Mouse (Mus musculus) layer of hippocampus, adult 9-11 months (tissue): ENCODE data around the gene Slc35e1.
A peak's percentile ranks its signal among the peaks of the same experiment; 100 is the strongest.

Experiments
- DNase-seq: peaks from one replicate; pipeline ENCODE4 v3.0.0; 2022

The Slc35e1 gene

GRCm38 (mm10) chr8:72491680-72492621 lies at the start of gene Slc35e1:
Gene Slc35e1 (minus strand): TSS chr8:72492614.
- DNase-seq, result no peak

- DNase-seq, result no peak
These were observed 46.8 kb upstream of the Slc35e1 start for GRCm38 (mm10) chr8:72539234-72539633.

DNA sequence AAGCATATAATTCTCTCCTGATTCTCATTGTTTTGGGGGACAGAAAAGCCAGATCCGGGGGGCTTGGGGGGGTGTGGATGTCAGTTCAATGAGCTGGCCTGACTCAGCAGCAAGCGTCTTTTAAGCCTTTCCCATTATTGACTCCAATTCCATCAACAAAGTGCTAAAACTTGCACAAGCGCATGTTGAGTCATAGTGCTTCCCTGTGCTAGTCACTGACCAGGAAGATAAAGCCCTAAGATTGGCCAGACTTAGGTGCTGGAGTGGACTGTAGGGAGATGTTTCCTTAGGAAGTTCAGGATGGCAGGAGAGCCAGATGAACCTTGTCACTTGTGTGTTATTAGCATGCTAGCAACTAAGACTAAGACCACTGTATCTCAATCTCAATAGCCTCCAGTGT lies 42.5 kb upstream of the Slc35e1 start:
- DNase-seq, result no peak

DNA sequence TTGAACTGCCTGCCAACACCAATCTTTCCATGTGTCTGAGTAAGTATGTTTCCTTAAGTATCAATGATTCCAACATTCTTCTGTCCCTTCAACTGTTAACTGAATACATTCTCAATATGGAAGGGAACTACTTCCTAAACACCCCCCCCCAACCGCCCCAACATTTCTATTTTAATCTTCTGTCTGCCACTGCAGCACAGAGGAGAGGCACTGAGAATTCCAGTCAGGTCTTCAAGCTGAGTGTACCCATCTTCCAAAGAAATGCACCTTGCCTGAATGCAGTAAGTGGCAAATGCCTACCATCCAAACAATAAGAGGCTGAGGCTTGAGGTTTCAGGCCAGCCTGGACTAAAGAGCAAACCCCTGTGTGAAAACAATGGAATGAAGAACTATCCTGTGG lies 39.7 kb upstream of the Slc35e1 start:
- DNase-seq, result no peak

GRCm38 (mm10) chr8:72521888-72522287 lies 29.5 kb upstream of the Slc35e1 start:
- DNase-seq, result no peak

- no peak for DNase-seq
These were observed 25.1 kb upstream of the Slc35e1 start for GRCm38 (mm10) chr8:72517421-72517988.

DNA sequence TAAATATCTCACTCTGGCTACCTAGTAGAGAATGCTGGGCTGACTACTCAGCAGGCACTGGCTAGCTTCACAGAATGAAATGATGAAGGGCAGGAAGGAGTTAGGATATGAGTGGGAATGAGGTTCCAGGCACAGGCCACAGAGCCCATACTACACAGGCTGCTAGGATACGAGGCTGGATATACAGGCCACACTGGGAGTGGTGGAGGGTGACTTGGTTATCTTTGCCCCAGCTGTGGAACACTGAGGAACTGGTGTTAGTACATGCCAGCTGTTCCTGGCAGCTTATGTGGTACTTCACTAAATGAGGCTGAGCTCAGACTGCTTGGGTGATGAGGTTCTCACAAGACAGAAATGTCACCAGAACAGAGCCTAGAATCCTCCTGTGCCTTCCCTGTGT lies 20.7 kb upstream of the Slc35e1 start:
- no peak for DNase-seq

GRCm38 (mm10) chr8:72512648-72513047 lies 20.2 kb upstream of the Slc35e1 start:
- no peak for DNase-seq

DNA sequence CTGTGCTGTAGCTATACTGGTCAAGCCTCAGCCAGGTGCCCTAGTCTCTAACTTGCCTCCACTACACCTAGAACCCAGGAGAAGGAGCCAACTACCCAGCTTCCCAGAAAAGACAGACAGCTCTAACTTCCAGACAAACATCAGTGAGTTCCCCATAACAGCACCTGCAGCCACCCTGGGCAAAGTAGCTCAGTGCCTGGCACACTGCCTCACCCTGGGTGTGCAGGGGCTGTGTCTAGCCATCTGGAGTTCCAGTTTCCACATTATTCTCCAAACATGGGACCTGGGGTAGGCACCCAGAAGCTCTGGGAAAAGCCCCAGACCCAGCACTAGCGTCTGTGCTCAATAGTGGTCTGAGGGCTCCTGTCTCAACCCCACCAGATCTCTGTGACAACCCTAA lies 15.1 kb upstream of the Slc35e1 start:
- DNase-seq, result no peak

DNA sequence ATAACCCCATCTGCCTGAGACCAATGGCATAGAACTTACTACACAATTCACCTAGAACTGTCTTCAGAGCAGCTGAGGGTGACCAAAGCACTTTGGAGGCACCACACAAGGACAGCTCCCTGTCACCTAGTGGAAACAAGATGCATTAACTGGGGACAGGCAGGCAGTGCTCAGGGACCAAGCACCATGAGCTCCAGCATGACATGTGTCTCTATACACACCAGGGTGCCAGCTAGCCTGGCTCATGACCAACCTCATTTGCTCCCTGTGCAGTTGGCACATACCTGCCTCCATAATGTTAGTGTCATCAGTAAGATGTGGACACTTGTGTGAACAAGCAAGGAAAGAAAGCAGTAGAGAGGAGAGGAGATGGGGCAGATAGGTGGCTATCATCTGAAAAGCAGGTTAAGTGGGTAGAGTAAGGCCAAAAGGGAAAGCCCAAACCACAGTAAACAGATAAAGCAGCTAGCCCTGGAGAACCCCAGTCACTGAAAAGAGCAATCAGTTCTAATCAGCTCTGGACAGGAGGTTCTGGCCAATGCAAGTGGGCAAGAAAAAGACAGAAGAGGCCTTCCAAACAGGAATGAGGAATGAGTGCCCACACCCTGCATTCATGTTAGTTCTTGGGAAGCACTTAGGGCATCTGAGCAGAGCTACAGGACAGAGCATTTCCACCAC lies 12.4 kb upstream of the Slc35e1 start:
- DNase-seq, result no peak

GRCm38 (mm10) chr8:72504137-72504536 lies 11.7 kb upstream of the Slc35e1 start:
- peak; percentile 74 for DNase-seq

- no peak for DNase-seq
These were observed 8.1 kb upstream of the Slc35e1 start for GRCm38 (mm10) chr8:72500521-72500931.

DNA sequence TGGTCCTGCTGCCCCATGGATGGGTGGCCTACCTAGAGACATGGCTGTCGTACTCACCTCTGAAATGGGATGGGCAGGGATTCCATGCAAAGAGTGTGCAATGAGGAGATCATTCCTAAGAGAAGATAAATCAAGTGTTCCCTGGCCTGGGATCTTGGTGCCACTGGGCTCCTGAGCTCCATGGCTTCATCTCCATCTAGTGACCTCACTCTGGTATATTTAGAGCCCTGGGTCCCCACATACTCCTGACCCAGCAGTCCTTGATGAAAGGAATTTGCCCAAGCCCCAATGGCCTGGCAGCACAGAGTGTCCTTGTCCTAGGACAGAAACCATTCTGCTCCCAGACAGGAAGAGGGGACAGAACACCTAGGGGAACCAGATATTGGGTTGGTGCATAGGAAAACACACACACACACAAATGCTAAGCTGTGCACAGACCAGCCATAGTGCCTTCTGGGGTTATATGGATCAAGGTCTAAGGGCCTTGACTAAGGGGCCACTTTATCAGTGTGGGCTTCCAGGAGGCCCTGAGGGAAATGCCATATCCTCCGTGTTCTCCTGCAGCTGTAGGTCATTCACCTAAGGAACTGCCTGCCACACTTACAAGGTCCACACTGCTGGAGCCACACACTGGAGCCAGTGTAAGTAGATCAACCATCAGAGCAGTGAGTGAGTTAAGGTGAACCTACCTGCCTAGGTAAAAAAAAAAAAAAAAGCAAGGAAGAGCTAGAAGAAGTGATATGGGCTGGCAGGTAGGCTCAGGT lies 7.3 kb upstream of the Slc35e1 start:
- no peak for DNase-seq

DNA sequence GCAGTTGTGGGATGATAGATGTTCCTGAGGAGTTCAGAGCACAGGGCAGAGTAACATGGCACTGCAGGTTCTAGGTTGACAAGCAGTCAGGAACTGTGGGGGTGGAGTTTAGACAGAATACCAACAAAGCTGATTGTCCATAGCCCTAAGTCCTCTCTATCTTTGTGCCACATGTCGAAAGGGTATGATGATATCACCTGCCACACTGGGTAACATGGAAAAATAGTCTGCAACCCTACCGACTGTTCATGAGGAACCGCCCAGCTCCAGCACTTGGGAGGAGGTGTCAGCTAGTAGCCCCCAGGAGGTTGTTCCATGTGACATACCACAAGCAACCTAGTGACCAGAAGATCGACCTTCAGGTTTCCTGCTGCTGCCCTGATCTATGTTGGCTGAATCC lies 6.1 kb upstream of the Slc35e1 start:
- DNase-seq, result no peak

GRCm38 (mm10) chr8:72497911-72498310 lies 5.5 kb upstream of the Slc35e1 start:
- no peak for DNase-seq

- no peak for DNase-seq
These were observed 3.8 kb upstream of the Slc35e1 start for GRCm38 (mm10) chr8:72496217-72496616.

DNA sequence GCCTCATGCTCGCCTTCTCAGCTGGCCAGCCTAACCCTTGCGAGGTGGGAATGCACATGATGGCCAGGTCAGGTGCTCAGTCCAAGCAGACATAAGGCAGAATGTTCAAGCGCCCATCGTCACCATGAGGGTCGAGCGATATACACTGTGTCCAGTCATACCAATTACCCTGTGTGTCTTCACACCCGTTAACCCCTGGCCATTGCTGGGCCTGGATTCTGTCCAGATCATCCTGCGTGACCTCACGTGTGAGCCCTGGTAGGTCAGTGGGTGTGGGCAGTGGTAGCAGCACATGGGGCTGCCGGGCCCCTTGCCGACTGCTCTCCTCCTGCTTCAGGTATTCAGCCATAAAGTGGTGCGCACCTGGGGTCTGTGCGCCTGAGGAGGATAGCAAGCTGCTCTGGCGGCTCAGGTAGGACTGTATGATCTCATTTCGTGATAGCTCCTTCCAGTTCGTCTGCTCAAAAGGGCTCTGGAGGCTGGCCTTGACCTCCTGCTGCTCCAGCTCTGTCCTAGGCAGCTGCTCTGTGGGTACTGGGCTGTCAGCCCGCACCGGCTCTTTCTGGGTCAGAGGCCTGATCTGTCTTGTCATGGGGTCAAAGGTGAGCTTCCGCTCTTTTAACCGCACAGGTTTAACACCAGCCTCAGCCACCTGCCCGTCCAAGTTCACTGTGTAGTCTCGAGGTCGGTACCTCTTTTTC lies 3.1 kb upstream of the Slc35e1 start:
- DNase-seq, result no peak

GRCm38 (mm10) chr8:72493381-72493780 lies 967 bp upstream of the Slc35e1 start:
- no peak for DNase-seq

DNA sequence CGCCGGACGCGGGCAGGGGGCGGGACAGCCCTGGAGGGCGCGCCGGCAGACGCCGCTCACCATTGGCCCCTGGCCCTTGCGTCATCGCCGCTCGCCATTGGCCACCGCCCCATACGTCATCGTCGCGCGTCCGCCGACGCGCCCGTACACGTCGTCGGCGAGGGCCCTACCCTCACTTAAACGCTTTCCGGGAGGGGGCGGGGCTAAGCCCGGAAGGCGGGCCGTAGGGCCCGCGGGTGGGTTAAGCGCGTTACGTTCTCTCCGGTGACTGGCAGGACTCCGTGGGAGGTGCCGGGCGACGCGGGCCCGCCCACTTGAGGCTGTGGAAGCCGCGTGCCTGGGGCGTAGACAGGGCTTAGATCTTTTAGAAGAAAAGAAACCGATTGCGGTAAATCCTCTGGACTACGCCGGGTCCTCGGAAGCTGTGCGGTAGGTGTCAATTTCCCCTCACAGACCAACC lies 238 bp upstream of the Slc35e1 start:
- DNase-seq, result peak; percentile 99

GRCm38 (mm10) chr8:72491017-72491416 lies 1.4 kb downstream of the Slc35e1 start:
- no peak for DNase-seq

DNA sequence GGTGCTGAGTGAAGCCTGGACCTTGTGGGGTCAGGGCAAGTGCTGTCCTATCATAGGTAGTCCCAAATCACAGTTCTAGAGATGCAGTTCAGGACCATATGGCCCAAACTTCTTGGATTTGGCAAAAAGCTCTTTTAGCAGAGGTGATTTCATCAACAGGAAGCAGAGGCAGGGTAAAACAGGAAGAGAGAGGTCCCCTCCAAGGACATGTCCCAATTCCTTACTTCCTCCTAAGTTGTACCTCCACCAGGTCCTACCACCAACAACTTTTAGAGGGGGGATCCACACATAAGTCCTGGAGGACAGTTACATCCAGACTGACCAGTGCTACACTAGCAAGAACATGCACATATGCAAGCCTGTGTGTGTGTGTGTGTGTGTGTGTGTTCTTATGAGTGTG lies 5.4 kb downstream of the Slc35e1 start:
- no peak for DNase-seq
